Mouse (Mus musculus) forebrain, embryonic 16.5 days (tissue): ENCODE measurements around the gene Cfap77. TPM values are rescaled to one million over a fixed set of nuclear protein-coding genes. Genes with fewer than 3 reads are reported as not detected.

ENCODE experiments used
- ATAC-seq: fragments of 200-750 bp; cut with Nextera tagmentation; 2 replicates; pipeline ENCODE4 v1.8.0; 2017; ENCODE audit warnings: mild to moderate bottlenecking, moderate library complexity
- H3K27ac ChIP-seq: fragments of 300-500 bp; sonication (generic); 2 replicates; pipeline ENCODE4 v1.5.1; 2014; ENCODE audit warnings: low read length, control low read depth
- H3K27me3 ChIP-seq: fragments of 300-500 bp; sonication (generic); replicated peaks from 2 replicates; pipeline ENCODE4 v1.6.1; 2014; ENCODE audit warnings: low read length; ENCODE audit not compliant: control insufficient read depth, insufficient read depth
- H3K36me3 ChIP-seq: fragments of 300-500 bp; sonication (generic); 2 replicates; pipeline ENCODE4 v1.6.1; 2014; ENCODE audit not compliant: control insufficient read depth, insufficient read depth
- H3K4me1 ChIP-seq: fragments of 300-500 bp; sonication (generic); replicated peaks from 2 replicates; pipeline ENCODE4 v1.6.1; 2014; ENCODE audit warnings: low read length; ENCODE audit not compliant: control insufficient read depth, insufficient read depth
- H3K4me2 ChIP-seq: fragments of 300-500 bp; sonication (generic); 2 replicates; pipeline ENCODE4 v1.6.1; 2014; ENCODE audit warnings: mild to moderate bottlenecking, low read length, control low read depth
- H3K4me3 ChIP-seq: fragments of 300-500 bp; sonication (generic); replicated peaks from 2 replicates; pipeline ENCODE4 v1.5.1; 2014; ENCODE audit warnings: mild to moderate bottlenecking, low read length, control low read depth
- H3K9ac ChIP-seq: fragments of 300-500 bp; sonication (generic); replicated peaks from 2 replicates; pipeline ENCODE4 v1.6.1; 2014; ENCODE audit warnings: low read depth, low read length, control low read depth
- H3K9me3 ChIP-seq: fragments of 300-500 bp; sonication (generic); 2 replicates; pipeline ENCODE4 v1.6.1; 2016; ENCODE audit warnings: low read length; ENCODE audit not compliant: control insufficient read depth
- WGBS: fragments of 180-500 bp; shearing (Covaris S2); extraction: QIAGEN DNeasy Blood & Tissue Kit; methylation state at CpG from one replicate; pipeline ENCODE4 v1.1.7; 2014; 5-methylcytosine and 5-hydroxymethylcytosine counted together
- polyA plus RNA-seq: library from polyadenylated mRNA; unstranded; fragments of >200 nt; fragmentation: Nextera tagmentation; extraction: Ambion mirVana; gene quantifications from 2 replicates; pipeline ENCODE4 v1.2.1, GENCODE M21; 2015

Gene Cfap77
- polyA plus RNA-seq, 1 experiment from 2014 or later: 0.20 TPM

- H3K9ac ChIP-seq: no peak overlapping the region
- 0 out of 2 replicates have a peak, but pooled peaks cover 2% of the 10 kb centered on the region for H3K36me3 ChIP-seq
- no peaks in the 10 kb centered on the region for H3K27me3 ChIP-seq
- no peaks in the 10 kb centered on the region for H3K4me1 ChIP-seq
- WGBS: 16% methylated on average over 1 of the region's 1 CpGs
- no peak for ATAC-seq
- H3K27ac ChIP-seq: no peak overlapping the region
- H3K4me3 ChIP-seq: no peak overlapping the region
- no peaks in the 10 kb centered on the region for H3K9me3 ChIP-seq
- no peak overlapping the region for H3K4me2 ChIP-seq
These were observed 162.1 kb downstream of the Cfap77 start for GRCm38 (mm10) chr2:28892796-28893195.

DNA sequence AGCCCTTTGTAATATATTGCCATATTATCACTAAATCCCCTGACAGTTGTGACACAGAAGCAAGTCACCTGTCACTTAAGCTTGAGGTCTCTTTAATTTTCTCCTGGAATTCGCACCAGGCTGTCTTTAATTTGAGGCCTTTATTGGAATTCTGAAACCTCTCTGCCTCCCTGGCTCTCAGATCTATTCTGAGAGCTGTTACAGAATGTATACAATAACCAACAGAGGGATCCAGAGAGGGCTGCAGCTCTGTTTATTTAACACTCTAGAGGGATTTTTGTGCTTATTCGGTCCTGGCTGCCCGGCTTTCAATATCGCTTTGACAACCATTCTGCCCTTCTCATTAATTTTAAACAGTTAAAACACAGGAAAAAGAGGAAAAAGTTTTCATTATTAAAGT, 170.0 kb downstream of the Cfap77 start:
- peaks cover 8% of the 10 kb centered on the region; the same call in 1 of the 2 replicates for H3K36me3 ChIP-seq
- no peak overlapping the region for H3K27ac ChIP-seq
- H3K27me3 ChIP-seq: no peaks in the 10 kb centered on the region
- H3K4me3 ChIP-seq: no peak overlapping the region
- no peak for ATAC-seq
- no peak overlapping the region for H3K9ac ChIP-seq
- peaks cover 5% of the 10 kb centered on the region for H3K4me1 ChIP-seq
- H3K4me2 ChIP-seq: no peak overlapping the region
- WGBS: 26% methylated on average over 4 of the region's 4 CpGs
- no peaks in the 10 kb centered on the region for H3K9me3 ChIP-seq

DNA sequence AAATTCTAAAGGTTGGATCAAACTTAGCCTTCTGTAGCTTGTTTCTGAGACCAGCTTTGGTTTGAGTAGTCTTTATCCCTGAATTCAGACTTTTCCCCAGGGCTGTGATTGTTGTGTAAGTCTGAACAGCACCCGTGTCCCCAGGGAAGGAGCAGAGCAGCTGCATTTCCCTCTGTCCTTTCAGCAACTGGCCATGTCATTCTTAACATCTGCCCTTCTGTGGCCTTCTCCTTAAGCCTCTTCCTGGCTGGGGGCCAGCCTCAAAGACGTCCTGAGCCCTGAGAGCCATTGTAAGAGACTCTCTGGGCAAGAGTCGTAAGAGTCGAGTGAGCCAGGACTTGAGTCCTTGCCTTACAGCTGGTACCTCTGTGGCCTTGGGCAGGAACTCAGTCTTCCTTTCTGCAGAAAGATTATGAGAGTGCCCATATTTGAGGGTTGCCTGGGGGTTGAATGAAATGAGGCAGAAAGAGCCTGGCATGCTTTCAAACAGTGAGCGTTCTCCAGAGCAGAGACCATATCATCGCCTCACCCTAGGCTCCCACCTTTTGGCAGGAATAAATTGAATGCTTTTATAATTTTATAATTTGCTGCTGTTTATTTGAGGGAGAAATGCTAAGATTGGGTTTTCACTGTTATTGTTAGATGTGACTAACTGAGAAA, 171.9 kb downstream of the Cfap77 start:
- H3K4me2 ChIP-seq: no peak overlapping the region
- no peak overlapping the region for H3K4me3 ChIP-seq
- H3K27ac ChIP-seq: no peak overlapping the region
- H3K9ac ChIP-seq: no peak overlapping the region
- ATAC-seq: no peak
- H3K4me1 ChIP-seq: peaks cover 5% of the 10 kb centered on the region
- no peaks in the 10 kb centered on the region for H3K9me3 ChIP-seq
- WGBS: 50% methylated on average over 6 of the region's 6 CpGs
- H3K27me3 ChIP-seq: no peaks in the 10 kb centered on the region
- H3K36me3 ChIP-seq: peaks cover 11% of the 10 kb centered on the region; the same call in 1 of the 2 replicates

DNA sequence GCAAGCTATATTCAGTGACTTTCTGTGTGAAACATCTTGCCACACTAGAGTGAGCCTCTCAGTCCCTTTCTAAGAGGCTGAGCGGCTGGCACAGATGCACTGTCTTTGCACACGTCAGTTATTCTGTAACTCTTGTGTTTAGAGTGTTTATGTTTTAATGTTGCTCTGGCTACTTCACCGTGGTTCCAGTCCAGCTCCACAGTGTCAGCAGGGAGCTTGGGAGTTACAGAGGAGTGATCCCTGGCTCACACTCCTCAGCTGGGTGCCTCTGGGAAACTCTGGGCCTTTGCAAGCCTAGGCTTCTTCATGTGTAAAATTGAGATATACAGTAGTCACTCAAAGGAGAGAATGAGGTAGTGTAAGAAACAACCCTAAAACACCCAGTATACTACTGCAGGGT, 172.8 kb downstream of the Cfap77 start:
- Histone ChIP-seq H3K4me3 (no peak overlapping the region), H3K4me2 (no peak overlapping the region), H3K27me3 (no peaks in the 10 kb centered on the region), H3K9ac (no peak overlapping the region), H3K4me1 (peaks cover 5% of the 10 kb centered on the region), H3K36me3 (peaks cover 10% of the 10 kb centered on the region; the same call in 1 of the 2 replicates), H3K9me3 (no peaks in the 10 kb centered on the region), H3K27ac (no peak overlapping the region)
- no peak for ATAC-seq
- 87% methylated on average over 3 of the region's 3 CpGs for WGBS

DNA sequence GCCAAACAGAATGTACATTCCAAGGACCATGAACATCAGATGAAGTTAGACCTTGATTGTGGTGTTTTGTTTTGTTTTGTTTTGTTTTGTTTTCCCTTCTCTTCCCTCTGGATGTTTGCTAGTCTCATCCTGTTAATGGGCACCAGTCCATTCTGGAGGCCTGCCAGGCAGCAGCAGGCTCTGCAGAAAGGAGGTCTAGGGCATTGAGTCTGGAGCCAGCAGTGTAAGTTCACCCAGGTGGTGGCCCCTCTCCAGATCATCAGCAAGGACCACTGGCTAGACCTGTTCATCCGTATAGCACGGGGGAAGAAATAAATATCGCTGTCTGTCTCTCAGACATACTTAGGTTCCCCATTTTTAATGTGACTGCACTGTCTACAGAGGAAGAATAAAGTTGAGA, 173.6 kb downstream of the Cfap77 start:
- Histone ChIP-seq H3K9ac (no peak overlapping the region), H3K4me1 (peaks cover 5% of the 10 kb centered on the region), H3K4me3 (no peak overlapping the region), H3K9me3 (no peaks in the 10 kb centered on the region), H3K36me3 (peaks cover 8% of the 10 kb centered on the region), H3K27me3 (no peaks in the 10 kb centered on the region), H3K4me2 (no peak overlapping the region), H3K27ac (no peak overlapping the region)
- 83% methylated on average over 3 of the region's 3 CpGs for WGBS
- ATAC-seq: no peak

Other genes starting within 250 kb of the Cfap77 start
- 21.2 and 24.7 TPM in 2 replicates for gene Gtf3c4, start 214.7 kb downstream of the Cfap77 start, polyA plus RNA-seq
- 17.3 and 17.6 TPM in 2 replicates for gene Ddx31, start 214.7 kb downstream of the Cfap77 start, polyA plus RNA-seq
- gene Barhl1, start 138.4 kb downstream of the Cfap77 start, polyA plus RNA-seq: 0.83 and 0.89 TPM in 2 replicates
- gene Ttf1, start 5.2 kb upstream of the Cfap77 start, polyA plus RNA-seq: 9.6 and 9.8 TPM in 2 replicates
- gene Setx, start 69.1 kb upstream of the Cfap77 start, polyA plus RNA-seq: 14.4 and 16.5 TPM in 2 replicates
- 9.1 and 10.3 TPM in 2 replicates for gene Ntng2, start 197.9 kb upstream of the Cfap77 start, polyA plus RNA-seq